ENCODE assay signal across 8 mouse cellular contexts in the genomic region with DNA sequence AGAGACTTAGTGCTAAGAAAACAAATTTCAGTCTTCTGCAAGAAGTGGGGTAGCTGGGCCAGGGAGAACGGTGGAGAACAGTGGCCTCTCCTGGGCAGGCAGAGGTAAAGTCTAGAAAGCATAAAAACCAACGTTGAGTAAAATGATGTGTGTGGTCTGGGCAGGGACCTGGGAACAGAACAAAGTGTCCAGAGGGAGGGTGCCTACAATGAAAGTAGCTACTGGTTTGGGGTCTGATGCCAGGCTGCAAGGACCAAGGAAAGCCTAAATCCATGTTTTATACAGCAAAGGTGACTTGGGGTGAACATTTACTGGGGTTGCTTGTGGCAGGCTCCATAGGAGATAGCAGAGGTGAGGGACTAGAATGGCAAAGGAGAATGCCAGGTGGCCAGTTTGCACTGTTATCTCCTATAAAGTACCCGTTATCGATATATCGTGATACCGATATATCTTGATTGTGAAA.
A peak's percentile ranks its signal among the peaks of the same experiment; 100 is the strongest.
DNase-seq lines count a peak whose midpoint lies in the region; ATAC-seq lines count a peak whose summit lies in the region.

No protein-coding gene starts in this region.

- no peak overlapping the region for H3K4me3 ChIP-seq in intestine, embryonic 16.5 days (ENCODE audit: low read length)
- H3K4me3 ChIP-seq in limb, embryonic 10.5 days, result peak overlapping the region; percentile 74

- H3K27ac ChIP-seq in intestine, embryonic 16.5 days (ENCODE audit: low read length), result 0 out of 2 replicates have a peak overlapping the region, but pooled peaks have one; percentile 4
- H3K27ac ChIP-seq in limb, embryonic 10.5 days, result peak overlapping the region; percentile 93

- H3K9me3 ChIP-seq in intestine, embryonic 16.5 days (ENCODE audit: control insufficient read depth, low read length), result no peaks in the 10 kb centered on the region
- no peaks in the 10 kb centered on the region for H3K9me3 ChIP-seq in limb, embryonic 10.5 days (replicated peaks)

- H3K4me2 ChIP-seq in intestine, embryonic 16.5 days (ENCODE audit: low read depth, low read length), result peak overlapping the region; percentile 89; the same call in 1 of the 2 replicates

- ATAC-seq in intestine, embryonic 16.5 days, result no peak
- peak; percentile 55 for ATAC-seq in megakaryocyte-erythroid progenitor cell, adult 5-6 weeks (replicated peaks; ENCODE audit: low FRiP score, low TSS enrichment, poor library complexity, severe bottlenecking)

- peaks cover 16% of the 10 kb centered on the region for H3K4me1 ChIP-seq in intestine, embryonic 16.5 days (ENCODE audit: control insufficient read depth, insufficient read depth, low read length)
- peaks cover 39% of the 10 kb centered on the region for H3K4me1 ChIP-seq in limb, embryonic 10.5 days

- H3K27me3 ChIP-seq in intestine, embryonic 16.5 days (replicated peaks; ENCODE audit: control insufficient read depth, insufficient read depth, low read length), result no peaks in the 10 kb centered on the region
- H3K27me3 ChIP-seq in limb, embryonic 10.5 days (ENCODE audit: low read depth, poor library complexity, severe bottlenecking), result no peaks in the 10 kb centered on the region

- no peak overlapping the region for H3K9ac ChIP-seq in intestine, embryonic 16.5 days (ENCODE audit: low read depth, low read length)

- no peaks in the 10 kb centered on the region for H3K36me3 ChIP-seq in intestine, embryonic 16.5 days (ENCODE audit: control insufficient read depth, insufficient read depth, low read length)
- H3K36me3 ChIP-seq in limb, embryonic 10.5 days, result no peaks in the 10 kb centered on the region

- WGBS in intestine, embryonic 16.5 days, result 29% methylated on average over 6 of the region's 6 CpGs
- WGBS in limb, embryonic 10.5 days, result 44% methylated on average over 6 of the region's 6 CpGs

- peak; percentile 49 for DNase-seq in ovary, adult 18-20 months (ENCODE audit: low spot score)
- DNase-seq in ovary, postnatal 14 days (ENCODE audit: low spot score), result no peak
- peak; percentile 65 for DNase-seq in cerebellum, adult 9-11 months
- DNase-seq in gastrocnemius, postnatal 25 days, result peak; percentile 46
- DNase-seq in limb, embryonic 10.5 days (ENCODE audit: low spot score), result no peak
- DNase-seq in spleen, postnatal 4 days (ENCODE audit: low spot score in 2 of 2), result peak; percentile 41 to 72

Comparison
In these comparisons a context has a peak if more than half of its experiments do, and no peak if none do; other contexts are left out.
1. DNase-seq: peak in ovary, adult 18-20 months (single experiment), cerebellum, adult 9-11 months (single experiment), gastrocnemius, postnatal 25 days (single experiment) and spleen, postnatal 4 days (2 of 2); none in ovary, postnatal 14 days (single experiment) and limb, embryonic 10.5 days (single experiment).